Mouse (Mus musculus): ENCODE data around the gene Gm19935. TPM values are rescaled to one million over a fixed set of nuclear protein-coding genes. Genes with fewer than 3 reads are reported as not detected.

Gm19935 gene
- total RNA-seq, 2 experiments from 2014 or later, result 0.94 to 2.4 TPM

Small RNA genes within 50 kb of the gene (microRNA-seq; reads per million reads assigned to microRNA genes)
- 0 reads per million in 2 experiments for gene Gm44382

Other genes with a start within 250 kb of the Gm19935 start
- 100 to 1,000 TPM; 175 to 214 TPM for gene Chd9, start 11.0 kb upstream of the Gm19935 start, total RNA-seq (2021)

All from left cerebral cortex, adult 18-20 months (tissue).